Mouse (Mus musculus): ENCODE measurements around the gene Trpm8. TPM values are rescaled to one million over a fixed set of nuclear protein-coding genes. Genes with fewer than 3 reads are reported as not detected.

Gene Trpm8
- total RNA-seq (2018; cell fraction: chromatin; rRNA removed) = not detected
- total RNA-seq (2018; cell fraction: cytosol; rRNA removed) = not detected
- total RNA-seq (2018; cell fraction: nucleus; rRNA removed) = not detected
- not detected in 3 replicates for polyA plus RNA-seq (2018)

DNA sequence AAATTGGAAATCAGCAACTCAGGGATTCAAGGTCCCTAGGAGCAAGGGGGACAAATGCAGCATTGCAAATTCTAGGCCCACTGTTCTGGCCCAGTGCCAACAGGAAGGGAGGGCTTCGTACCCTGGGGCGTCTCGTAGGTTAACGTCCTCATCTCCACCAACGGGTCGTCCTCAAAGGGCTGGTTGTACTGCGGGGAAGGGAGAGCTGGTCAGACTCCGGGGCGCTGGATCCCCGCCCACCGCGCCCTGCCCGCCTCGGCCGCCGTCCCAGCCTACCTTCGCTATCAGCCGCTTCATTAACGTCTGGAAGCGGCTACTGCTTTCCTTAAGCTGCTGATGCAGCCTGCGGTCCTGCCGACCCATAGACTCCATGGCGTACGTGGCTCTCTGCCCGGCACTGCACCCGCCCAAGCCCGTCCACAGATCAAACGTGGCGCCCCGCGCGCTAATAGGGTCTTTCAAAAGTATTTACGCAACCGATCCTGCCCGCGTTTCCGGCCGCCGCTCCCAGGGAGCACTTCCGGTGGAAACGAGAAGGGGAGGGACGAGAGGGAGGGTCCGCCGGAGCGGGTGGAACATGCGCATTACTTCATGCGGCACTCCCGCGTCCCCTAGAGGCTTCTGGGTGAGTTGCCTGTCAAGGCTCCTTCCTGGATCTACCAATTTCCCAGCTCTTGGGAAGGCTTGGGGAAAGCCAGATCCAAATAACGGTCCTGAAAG, at the start of gene Trpm8, which contains the start of gene Hjurp:
Gene Trpm8 (plus strand): TSS at position 564 of the 720 bp plus-strand sequence.
Gene Hjurp (minus strand): TSS at position 536 of the 720 bp plus-strand sequence.
- peaks cover 11% of the 10 kb centered on the region; the same call in 1 of the 2 replicates for H3K36me3 ChIP-seq (ENCODE audit: inconsistent target)
- peaks cover 40% of the 10 kb centered on the region for H3K79me2 ChIP-seq (ENCODE audit: inconsistent target)
- WGBS (ENCODE audit: missing documents) = under 1% methylated on average over 50 of the region's 50 CpGs
- peak within 1 kb of the TSS; percentile 56 for H3K4me3 ChIP-seq (ENCODE audit: inconsistent target)
- peak within 1 kb of the TSS; percentile 61 for H3K27ac ChIP-seq

- H3K36me3 ChIP-seq (ENCODE audit: inconsistent target) = no peaks in the 10 kb centered on the region
- WGBS (ENCODE audit: missing documents) = 72% methylated on average over 7 of the region's 7 CpGs
- H3K27ac ChIP-seq = no peak overlapping the region
- H3K4me3 ChIP-seq (ENCODE audit: inconsistent target) = no peak overlapping the region
- H3K79me2 ChIP-seq (ENCODE audit: inconsistent target) = no peaks in the 10 kb centered on the region
Observed at GRCm38 (mm10) chr1:88228121-88228520, 49.3 kb upstream of the Trpm8 start.

DNA sequence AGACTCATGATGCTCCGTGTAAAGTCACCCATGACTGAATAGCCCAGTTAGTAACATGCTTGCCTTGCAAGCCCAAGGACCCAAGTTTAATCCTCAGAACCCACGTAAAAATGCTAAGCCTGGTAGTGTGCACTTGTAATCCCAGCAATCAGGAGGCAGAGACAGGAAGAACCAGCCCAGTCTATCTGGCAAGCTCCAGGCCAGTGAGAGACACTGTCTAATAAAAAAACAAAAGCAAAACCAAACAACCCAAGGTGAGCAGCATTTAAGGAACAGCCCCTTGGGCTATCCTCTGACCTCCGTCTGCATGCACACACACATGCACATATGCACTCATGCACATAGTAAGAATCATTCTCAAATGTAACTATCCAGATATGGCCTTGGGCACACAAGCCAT, 47.9 kb upstream of the Trpm8 start:
- H3K27ac ChIP-seq = no peak overlapping the region
- 82% methylated on average over 3 of the region's 3 CpGs for WGBS (ENCODE audit: missing documents)
- H3K79me2 ChIP-seq (ENCODE audit: inconsistent target) = no peaks in the 10 kb centered on the region
- H3K36me3 ChIP-seq (ENCODE audit: inconsistent target) = no peaks in the 10 kb centered on the region
- no peak overlapping the region for H3K4me3 ChIP-seq (ENCODE audit: inconsistent target)

- 85% methylated on average over 5 of the region's 5 CpGs for WGBS (ENCODE audit: missing documents)
- H3K4me3 ChIP-seq (ENCODE audit: inconsistent target) = no peak overlapping the region
- H3K27ac ChIP-seq = no peak overlapping the region
- no peaks in the 10 kb centered on the region for H3K79me2 ChIP-seq (ENCODE audit: inconsistent target)
- H3K36me3 ChIP-seq (ENCODE audit: inconsistent target) = no peaks in the 10 kb centered on the region
Observed at GRCm38 (mm10) chr1:88229986-88230385, 47.5 kb upstream of the Trpm8 start.

DNA sequence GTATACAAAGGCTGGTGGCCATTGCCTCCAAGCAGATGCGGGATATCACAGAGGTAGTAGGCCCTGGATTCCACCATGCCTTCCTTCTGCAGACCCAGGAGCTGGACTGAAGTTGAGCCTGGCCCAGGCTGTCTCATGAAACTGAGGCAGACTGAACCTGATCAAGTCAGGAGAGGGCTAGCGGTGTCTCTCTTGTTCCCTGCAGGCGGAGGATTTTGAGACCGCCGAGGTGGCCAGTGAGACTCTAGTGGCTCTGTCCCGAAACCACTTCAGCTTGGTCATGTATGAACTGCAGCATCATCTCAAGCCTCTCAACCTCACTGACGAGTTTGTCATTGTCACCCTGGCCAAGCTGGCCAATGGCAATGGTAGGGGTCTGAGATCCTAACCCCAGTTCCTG, 47.0 kb upstream of the Trpm8 start:
- Histone ChIP-seq H3K4me3 (ENCODE audit: inconsistent target) (no peak overlapping the region), H3K27ac (no peak overlapping the region), H3K79me2 (ENCODE audit: inconsistent target) (no peaks in the 10 kb centered on the region), H3K36me3 (ENCODE audit: inconsistent target) (no peaks in the 10 kb centered on the region)
- 71% methylated on average over 7 of the region's 7 CpGs for WGBS (ENCODE audit: missing documents)

- Histone ChIP-seq H3K27ac (no peak overlapping the region), H3K4me3 (ENCODE audit: inconsistent target) (no peak overlapping the region), H3K36me3 (ENCODE audit: inconsistent target) (no peaks in the 10 kb centered on the region), H3K79me2 (ENCODE audit: inconsistent target) (no peaks in the 10 kb centered on the region)
- WGBS (ENCODE audit: missing documents) = 77% methylated on average over 6 of the region's 6 CpGs
Observed at GRCm38 (mm10) chr1:88230981-88231802, 46.3 kb upstream of the Trpm8 start.

- Histone ChIP-seq H3K4me3 (ENCODE audit: inconsistent target) (no peak overlapping the region), H3K79me2 (ENCODE audit: inconsistent target) (no peaks in the 10 kb centered on the region), H3K27ac (no peak overlapping the region), H3K36me3 (ENCODE audit: inconsistent target) (no peaks in the 10 kb centered on the region)
- WGBS (ENCODE audit: missing documents) = 73% methylated on average over 7 of the region's 7 CpGs
Observed at GRCm38 (mm10) chr1:88231803-88232499, 45.5 kb upstream of the Trpm8 start.

DNA sequence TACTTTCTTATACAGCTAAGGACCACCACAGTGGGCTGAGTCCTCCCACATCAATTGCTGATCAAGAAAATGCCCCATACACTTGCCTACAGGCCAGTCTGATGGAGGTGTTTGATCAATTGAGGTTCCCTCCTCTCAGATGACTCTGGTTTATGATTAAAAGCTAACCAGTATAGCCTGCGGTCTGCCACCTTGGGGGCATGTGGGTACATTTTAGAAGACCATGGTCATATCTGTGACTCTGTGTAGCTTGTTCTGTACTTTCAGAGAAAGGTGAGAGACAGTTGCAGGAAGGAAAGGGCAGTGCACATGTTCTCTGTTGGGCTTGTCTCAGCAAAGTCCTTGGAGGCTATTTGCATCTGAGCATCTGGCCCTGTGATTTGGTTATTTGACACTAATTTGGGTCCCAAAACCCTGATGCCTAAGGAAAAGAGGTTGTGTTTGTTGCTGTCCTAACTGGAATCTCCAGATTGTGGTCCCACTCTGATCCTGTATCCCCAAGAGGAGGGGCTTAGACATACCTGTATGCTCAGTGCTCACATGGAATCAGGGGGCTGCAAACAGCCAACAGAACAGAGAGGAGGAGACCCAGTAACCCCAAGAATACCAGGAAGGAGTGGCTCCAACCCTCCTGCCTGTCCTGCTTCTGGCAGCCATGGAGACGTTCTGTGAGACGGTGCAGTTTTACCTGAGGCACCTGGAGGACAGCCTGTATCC, 44.6 kb upstream of the Trpm8 start:
- no peak overlapping the region for H3K4me3 ChIP-seq (ENCODE audit: inconsistent target)
- no peaks in the 10 kb centered on the region for H3K36me3 ChIP-seq (ENCODE audit: inconsistent target)
- WGBS (ENCODE audit: missing documents) = 55% methylated on average over 3 of the region's 3 CpGs
- no peaks in the 10 kb centered on the region for H3K79me2 ChIP-seq (ENCODE audit: inconsistent target)
- no peak overlapping the region for H3K27ac ChIP-seq

- H3K36me3 ChIP-seq (ENCODE audit: inconsistent target) = no peaks in the 10 kb centered on the region
- WGBS (ENCODE audit: missing documents) = 68% methylated on average over 14 of the region's 14 CpGs
- H3K79me2 ChIP-seq (ENCODE audit: inconsistent target) = no peaks in the 10 kb centered on the region
- H3K4me3 ChIP-seq (ENCODE audit: inconsistent target) = no peak overlapping the region
- no peak overlapping the region for H3K27ac ChIP-seq
Observed at GRCm38 (mm10) chr1:88233421-88234247, 43.8 kb upstream of the Trpm8 start.

GRCm38 (mm10) chr1:88234248-88234610, 43.2 kb upstream of the Trpm8 start:
- H3K79me2 ChIP-seq (ENCODE audit: inconsistent target) = no peaks in the 10 kb centered on the region
- H3K36me3 ChIP-seq (ENCODE audit: inconsistent target) = no peaks in the 10 kb centered on the region
- WGBS (ENCODE audit: missing documents) = 67% methylated on average over 4 of the region's 4 CpGs
- no peak overlapping the region for H3K4me3 ChIP-seq (ENCODE audit: inconsistent target)
- H3K27ac ChIP-seq = no peak overlapping the region

DNA sequence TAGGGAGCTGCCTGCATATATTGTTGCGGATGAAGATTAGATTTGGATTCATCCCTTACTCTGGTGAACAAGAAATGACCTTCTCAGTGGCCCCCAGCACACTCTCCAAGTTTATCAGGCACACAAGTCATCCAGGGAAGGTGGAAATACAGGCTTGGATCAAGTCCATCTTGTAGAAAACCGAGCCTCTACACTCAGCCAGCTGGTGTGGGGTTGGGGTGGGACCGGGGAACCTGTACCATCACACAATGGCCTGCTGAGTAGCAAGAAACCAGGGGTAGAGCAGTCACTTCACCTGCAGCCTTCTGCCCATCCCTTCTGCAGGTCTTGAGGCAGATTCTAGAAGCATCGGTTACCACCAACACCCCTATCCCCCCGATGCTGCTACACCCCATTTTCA, 42.8 kb upstream of the Trpm8 start:
- WGBS (ENCODE audit: missing documents) = 42% methylated on average over 5 of the region's 5 CpGs
- H3K4me3 ChIP-seq (ENCODE audit: inconsistent target) = no peak overlapping the region
- no peaks in the 10 kb centered on the region for H3K79me2 ChIP-seq (ENCODE audit: inconsistent target)
- no peak overlapping the region for H3K27ac ChIP-seq
- no peaks in the 10 kb centered on the region for H3K36me3 ChIP-seq (ENCODE audit: inconsistent target)

- Histone ChIP-seq H3K4me3 (ENCODE audit: inconsistent target) (no peak overlapping the region), H3K36me3 (ENCODE audit: inconsistent target) (no peaks in the 10 kb centered on the region), H3K79me2 (ENCODE audit: inconsistent target) (no peaks in the 10 kb centered on the region), H3K27ac (no peak overlapping the region)
- 64% methylated on average over 11 of the region's 11 CpGs for WGBS (ENCODE audit: missing documents)
Observed at GRCm38 (mm10) chr1:88235046-88235893, 42.2 kb upstream of the Trpm8 start.
